Mouse (Mus musculus): ENCODE measurements around the gene Gm49510.

DNA sequence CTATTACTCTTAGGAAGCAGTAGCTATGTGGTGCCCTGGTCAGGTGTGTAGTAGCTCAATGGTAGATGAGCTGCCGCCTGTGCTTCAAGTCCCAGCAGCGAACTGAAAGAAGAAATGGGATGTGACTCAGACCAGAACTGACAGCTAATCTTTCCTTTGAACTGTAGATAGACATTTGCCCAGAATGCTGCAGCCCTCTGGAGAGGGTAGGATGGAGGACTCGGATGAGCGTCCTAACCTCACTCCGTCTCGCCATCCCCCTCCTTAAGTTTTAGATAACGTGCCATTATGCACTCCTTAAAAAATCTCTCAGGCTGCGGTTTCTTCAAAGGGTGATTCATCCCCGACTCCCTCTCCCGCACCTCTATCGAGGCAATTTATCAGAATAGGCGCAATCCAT lies 20.4 kb downstream of the Gm49510 start:
- no peak for TF ChIP-seq CTCF (IDR thresholded peaks at IDR 0.05; ENCODE audit: extremely low read depth, insufficient read depth, insufficient read length, insufficient replicate concordance)
- TF ChIP-seq POLR2A (IDR thresholded peaks at IDR 0.05; ENCODE audit: low read depth, low read length), result no peak

Measured in spleen, adult 2 months (tissue).